Mouse (Mus musculus) bone marrow macrophage, adult 2 months (primary cell): ENCODE data around the gene Kdelr2.

ENCODE experiments used
- CTCF ChIP-seq: IDR thresholded peaks from 2 replicates; pipeline ENCODE4 v1.5.1; 2012; ENCODE audit warnings: low read depth, mild to moderate bottlenecking, low read length, moderate library complexity
- POLR2A ChIP-seq: IDR thresholded peaks from 2 replicates; pipeline ENCODE4 v1.6.1; 2012; ENCODE audit warnings: mild to moderate bottlenecking, low read depth, low read length, borderline replicate concordance

- no peak for TF ChIP-seq POLR2A
- no peak for TF ChIP-seq CTCF
Measured at GRCm38 (mm10) chr5:143361428-143361827, 42.2 kb upstream of the Kdelr2 start.
